Mouse (Mus musculus) gastrocnemius, postnatal 10 days (tissue): ENCODE results near the gene Carmil1. TPM values are rescaled to one million over a fixed set of nuclear protein-coding genes. Genes with fewer than 3 reads are reported as not detected.

Source experiments
- DNase-seq: peaks from one replicate; pipeline ENCODE4 v3.0.0; 2021; ENCODE audit warnings: mixed read lengths
- total RNA-seq, 2 experiments: library from RNA; stranded (reverse); gene quantifications; 2 replicates each; pipeline ENCODE4 v1.2.3; 2021

The Carmil1 gene
- total RNA-seq, 2 experiments from 2014 or later: 4.5 to 7.9 TPM

- no peak for DNase-seq
Observed at GRCm38 (mm10) chr13:24260751-24261591, 19.6 kb downstream of the Carmil1 start.

GRCm38 (mm10) chr13:24257809-24258208, 22.8 kb downstream of the Carmil1 start:
- no peak for DNase-seq

GRCm38 (mm10) chr13:24253989-24254388, 26.6 kb downstream of the Carmil1 start:
- DNase-seq: peak; percentile 22

- DNase-seq: no peak
Observed at GRCm38 (mm10) chr13:24253551-24253950, 27.0 kb downstream of the Carmil1 start.

GRCm38 (mm10) chr13:24251236-24251635, 29.4 kb downstream of the Carmil1 start:
- no peak for DNase-seq

GRCm38 (mm10) chr13:24247928-24248327, 32.7 kb downstream of the Carmil1 start:
- no peak for DNase-seq

- DNase-seq: no peak
Observed at GRCm38 (mm10) chr13:24247441-24247840, 33.2 kb downstream of the Carmil1 start.

- DNase-seq: no peak
Observed at GRCm38 (mm10) chr13:24246266-24246665, 34.3 kb downstream of the Carmil1 start.

- no peak for DNase-seq
Observed at GRCm38 (mm10) chr13:24244613-24245012, 36.0 kb downstream of the Carmil1 start.

GRCm38 (mm10) chr13:24243964-24244363, 36.6 kb downstream of the Carmil1 start:
- no peak for DNase-seq

GRCm38 (mm10) chr13:24242429-24243106, 38.0 kb downstream of the Carmil1 start:
- DNase-seq: no peak

- DNase-seq: no peak
Observed at GRCm38 (mm10) chr13:24241201-24241600, 39.4 kb downstream of the Carmil1 start.

GRCm38 (mm10) chr13:24240430-24240829, 40.2 kb downstream of the Carmil1 start:
- no peak for DNase-seq

GRCm38 (mm10) chr13:24238456-24239120, 42.0 kb downstream of the Carmil1 start:
- no peak for DNase-seq

GRCm38 (mm10) chr13:24236736-24237135, 43.9 kb downstream of the Carmil1 start:
- no peak for DNase-seq

- DNase-seq: no peak
Observed at GRCm38 (mm10) chr13:24232750-24233149, 47.8 kb downstream of the Carmil1 start.

- DNase-seq: no peak
Observed at GRCm38 (mm10) chr13:24231746-24232483, 48.7 kb downstream of the Carmil1 start.

GRCm38 (mm10) chr13:24231146-24231545, 49.4 kb downstream of the Carmil1 start:
- no peak for DNase-seq

GRCm38 (mm10) chr13:24230541-24231095, 50.0 kb downstream of the Carmil1 start:
- DNase-seq: no peak

- no peak for DNase-seq
Observed at GRCm38 (mm10) chr13:24223425-24224201, 57.0 kb downstream of the Carmil1 start.

- no peak for DNase-seq
Observed at GRCm38 (mm10) chr13:24220441-24220970, 60.1 kb downstream of the Carmil1 start.
